Mouse (Mus musculus) granulocyte monocyte progenitor cell, adult 5-6 weeks (primary cell): ENCODE data around the gene Cacna1a. TPM values are rescaled to one million over a fixed set of nuclear protein-coding genes. Genes with fewer than 3 reads are reported as not detected.
A peak's percentile ranks its signal among the peaks of the same experiment; 100 is the strongest.
"Not testable (repeated sequence)": the region's sequence is repeated elsewhere in the genome, so short reads cannot be mapped to it uniquely, and the experiment has no call there.

Experiments
- ATAC-seq: replicated peaks from 2 replicates; pipeline ENCODE4 v1.8.0; 2016; ENCODE audit warnings: mild to moderate bottlenecking, moderate TSS enrichment, inconsistent platforms; ENCODE audit not compliant: poor library complexity, severe bottlenecking
- total RNA-seq, 2 experiments: library from RNA; stranded (forward) in 1 of 2; stranded (reverse) in 1 of 2; fragments of 200-712, 200-1000 nt in 1 of 2; fragments of >200 nt in 1 of 2; fragmentation: Nextera tagmentation in 1 of 2; gene quantifications; 2 replicates each; pipeline ENCODE4 v1.2.3; 2014 to 2017

Cacna1a gene
- total RNA-seq, 2 experiments from 2014 or later = 0.57 to 1.5 TPM

GRCm38 (mm10) chr8:84670295-84671006 is 282.2 kb downstream of the Cacna1a start:
- ATAC-seq = not testable (repeated sequence)

GRCm38 (mm10) chr8:84677305-84677704 is 289.1 kb downstream of the Cacna1a start:
- ATAC-seq = no peak

- no peak for ATAC-seq
These were observed 293.2 kb downstream of the Cacna1a start for GRCm38 (mm10) chr8:84681476-84681875.

- ATAC-seq = peak; percentile 58
These were observed 294.0 kb downstream of the Cacna1a start for GRCm38 (mm10) chr8:84682257-84682656.

- no peak for ATAC-seq
These were observed 296.3 kb downstream of the Cacna1a start for GRCm38 (mm10) chr8:84684537-84684936.

- ATAC-seq = peak; percentile 16
These were observed 298.2 kb downstream of the Cacna1a start, which contains the start of gene Trmt1 for GRCm38 (mm10) chr8:84686191-84687002. Gene Trmt1, plus strand, starts transcription at chr8:84686307.

GRCm38 (mm10) chr8:84687003-84687704 is 298.9 kb downstream of the Cacna1a start:
- ATAC-seq = peak; percentile 6

- peak; percentile 70 for ATAC-seq
These were observed 299.5 kb downstream of the Cacna1a start, which contains the start of gene Nacc1 for GRCm38 (mm10) chr8:84687705-84688100. Gene Nacc1, minus strand, starts transcription at chr8:84687862.

GRCm38 (mm10) chr8:84689091-84689915 is 301.1 kb downstream of the Cacna1a start:
- ATAC-seq = peak; percentile 82

Other genes starting within 250 kb of the Cacna1a start
- gene Cc2d1a, start 240.5 kb upstream of the Cacna1a start, total RNA-seq (2014; fragmentation: Nextera tagmentation) = 11.8 and 13.5 TPM in 2 replicates
- gene Cc2d1a, start 240.5 kb upstream of the Cacna1a start, total RNA-seq (2017) = 4.2 and 9.0 TPM in 2 replicates
- 1.2 TPM in 1 of 2 replicates, not detected in the other for gene 4930432K21Rik, start 240.4 kb upstream of the Cacna1a start, total RNA-seq (2014; fragmentation: Nextera tagmentation)
- 1.2 and 1.8 TPM in 2 replicates for gene 4930432K21Rik, start 240.4 kb upstream of the Cacna1a start, total RNA-seq (2017)
- 3.5 and 9.6 TPM in 2 replicates for gene Nanos3, start 203.2 kb upstream of the Cacna1a start, total RNA-seq (2014; fragmentation: Nextera tagmentation)
- not detected in 2 replicates for gene Nanos3, start 203.2 kb upstream of the Cacna1a start, total RNA-seq (2017)
- gene Zswim4, start 151.4 kb upstream of the Cacna1a start, total RNA-seq (2014; fragmentation: Nextera tagmentation) = 4.6 and 8.1 TPM in 2 replicates
- 4.5 and 4.8 TPM in 2 replicates for gene Zswim4, start 151.4 kb upstream of the Cacna1a start, total RNA-seq (2017)
- gene D8Ertd738e, start 138.7 kb upstream of the Cacna1a start, total RNA-seq (2014; fragmentation: Nextera tagmentation) = 145 and 151 TPM in 2 replicates
- 66.2 and 88.3 TPM in 2 replicates for gene D8Ertd738e, start 138.7 kb upstream of the Cacna1a start, total RNA-seq (2017)
- gene Mri1, start 131.1 kb upstream of the Cacna1a start, total RNA-seq (2014; fragmentation: Nextera tagmentation) = 18.6 and 30.7 TPM in 2 replicates
- gene Mri1, start 131.1 kb upstream of the Cacna1a start, total RNA-seq (2017) = 14.0 and 26.3 TPM in 2 replicates
- gene Ccdc130, start 118.1 kb upstream of the Cacna1a start, total RNA-seq (2014; fragmentation: Nextera tagmentation) = 9.8 and 20.0 TPM in 2 replicates
- gene Ccdc130, start 118.1 kb upstream of the Cacna1a start, total RNA-seq (2017) = 10.6 and 10.8 TPM in 2 replicates